Mouse (Mus musculus): ENCODE results near the gene Tinag. TPM values are rescaled to one million over a fixed set of nuclear protein-coding genes. Genes with fewer than 3 reads are reported as not detected.

Tinag gene
- polyA plus RNA-seq, 1 experiment from 2014 or later: 33.5 TPM

GRCm38 (mm10) chr9:77049669-77050068, 4.1 kb upstream of the Tinag start:
- Histone ChIP-seq H3K27me3 (ENCODE audit: insufficient read depth, low read length) (no peaks in the 10 kb centered on the region), H3K27ac (no peak overlapping the region), H3K4me1 (replicated peaks; ENCODE audit: insufficient read depth, low read length) (no peaks in the 10 kb centered on the region), H3K36me3 (ENCODE audit: insufficient read depth, low read length) (no peaks in the 10 kb centered on the region), H3K4me3 (replicated peaks; ENCODE audit: low read depth, low read length) (no peak overlapping the region), H3K9ac (ENCODE audit: low read depth, low read length) (no peak overlapping the region), H3K9me3 (replicated peaks; ENCODE audit: low read length) (no peaks in the 10 kb centered on the region), H3K4me2 (ENCODE audit: low read length) (no peak overlapping the region)
- 82% methylated on average over 2 of the region's 2 CpGs for whole genome bisulfite sequencing
- DNase-seq (ENCODE audit: low spot score): no peak
- ATAC-seq (replicated peaks; ENCODE audit: low FRiP score, low read depth): no peak
- TF ChIP-seq CTCF (IDR thresholded peaks at IDR 0.05; ENCODE audit: low read depth): no peak

- no peaks in the 10 kb centered on the region for H3K9me3 ChIP-seq (replicated peaks; ENCODE audit: low read length)
- no peak for TF ChIP-seq CTCF (IDR thresholded peaks at IDR 0.05; ENCODE audit: low read depth)
- ATAC-seq (replicated peaks; ENCODE audit: low FRiP score, low read depth): peak; percentile 87
- peak overlapping the region; percentile 86 for H3K27ac ChIP-seq
- 45% methylated on average over 5 of the region's 5 CpGs for WGBS
- peak; percentile 59 for DNase-seq (ENCODE audit: low spot score)
- no peak overlapping the region for H3K4me3 ChIP-seq (replicated peaks; ENCODE audit: low read depth, low read length)
- no peaks in the 10 kb centered on the region for H3K27me3 ChIP-seq (ENCODE audit: insufficient read depth, low read length)
- no peak overlapping the region for H3K9ac ChIP-seq (ENCODE audit: low read depth, low read length)
- no peaks in the 10 kb centered on the region for H3K4me1 ChIP-seq (replicated peaks; ENCODE audit: insufficient read depth, low read length)
- H3K36me3 ChIP-seq (ENCODE audit: insufficient read depth, low read length): no peaks in the 10 kb centered on the region
- 0 out of 2 replicates have a peak overlapping the region, but pooled peaks have one; percentile 9 for H3K4me2 ChIP-seq (ENCODE audit: low read length)
Observed at GRCm38 (mm10) chr9:77046067-77046715, 597 bp upstream of the Tinag start.

GRCm38 (mm10) chr9:77035361-77035760, 10.2 kb downstream of the Tinag start:
- H3K9ac ChIP-seq (ENCODE audit: low read depth, low read length): no peak overlapping the region
- no peak overlapping the region for H3K4me2 ChIP-seq (ENCODE audit: low read length)
- H3K36me3 ChIP-seq (ENCODE audit: insufficient read depth, low read length): no peaks in the 10 kb centered on the region
- H3K27ac ChIP-seq: no peak overlapping the region
- no peaks in the 10 kb centered on the region for H3K9me3 ChIP-seq (replicated peaks; ENCODE audit: low read length)
- TF ChIP-seq CTCF (IDR thresholded peaks at IDR 0.05; ENCODE audit: low read depth): no peak
- no peak for DNase-seq (ENCODE audit: low spot score)
- H3K4me3 ChIP-seq (replicated peaks; ENCODE audit: low read depth, low read length): no peak overlapping the region
- no peak for ATAC-seq (replicated peaks; ENCODE audit: low FRiP score, low read depth)
- WGBS: 76% methylated on average over 2 of the region's 2 CpGs
- H3K4me1 ChIP-seq (replicated peaks; ENCODE audit: insufficient read depth, low read length): no peaks in the 10 kb centered on the region
- H3K27me3 ChIP-seq (ENCODE audit: insufficient read depth, low read length): no peaks in the 10 kb centered on the region

- peak; percentile 27 for DNase-seq (ENCODE audit: low spot score)
- 45% methylated on average over 9 of the region's 9 CpGs for WGBS
- no peak for TF ChIP-seq CTCF (IDR thresholded peaks at IDR 0.05; ENCODE audit: low read depth)
Observed at GRCm38 (mm10) chr9:77032430-77033154, 13.0 kb downstream of the Tinag start.

GRCm38 (mm10) chr9:77025271-77025670, 20.3 kb downstream of the Tinag start:
- no peak for DNase-seq (ENCODE audit: low spot score)
- no peak for ATAC-seq (replicated peaks; ENCODE audit: low FRiP score, low read depth)
- Histone ChIP-seq H3K4me1 (replicated peaks; ENCODE audit: insufficient read depth, low read length) (no peaks in the 10 kb centered on the region), H3K36me3 (ENCODE audit: insufficient read depth, low read length) (no peaks in the 10 kb centered on the region), H3K4me3 (replicated peaks; ENCODE audit: low read depth, low read length) (no peak overlapping the region), H3K27ac (no peak overlapping the region), H3K9ac (ENCODE audit: low read depth, low read length) (no peak overlapping the region), H3K4me2 (ENCODE audit: low read length) (no peak overlapping the region), H3K9me3 (replicated peaks; ENCODE audit: low read length) (no peaks in the 10 kb centered on the region), H3K27me3 (ENCODE audit: insufficient read depth, low read length) (no peaks in the 10 kb centered on the region)
- TF ChIP-seq CTCF (IDR thresholded peaks at IDR 0.05; ENCODE audit: low read depth): no peak
- WGBS: 55% methylated on average over 2 of the region's 2 CpGs

More at GRCm38 (mm10) chr9:77032430-77033154, 13.0 kb downstream of the Tinag start:
- H3K27me3 ChIP-seq (ENCODE audit: insufficient read depth, low read length): no peaks in the 10 kb centered on the region
- no peak overlapping the region for H3K4me2 ChIP-seq (ENCODE audit: low read length)
- no peaks in the 10 kb centered on the region for H3K4me1 ChIP-seq (replicated peaks; ENCODE audit: insufficient read depth, low read length)
- H3K4me3 ChIP-seq (replicated peaks; ENCODE audit: low read depth, low read length): no peak overlapping the region
- no peak overlapping the region for H3K27ac ChIP-seq
- H3K9me3 ChIP-seq (replicated peaks; ENCODE audit: low read length): no peaks in the 10 kb centered on the region
- H3K36me3 ChIP-seq (ENCODE audit: insufficient read depth, low read length): no peaks in the 10 kb centered on the region
- H3K9ac ChIP-seq (ENCODE audit: low read depth, low read length): no peak overlapping the region
- ATAC-seq (replicated peaks; ENCODE audit: low FRiP score, low read depth): no peak

- no peak for ATAC-seq (replicated peaks; ENCODE audit: low FRiP score, low read depth)
- TF ChIP-seq CTCF (IDR thresholded peaks at IDR 0.05; ENCODE audit: low read depth): no peak
- WGBS: 71% methylated on average over 4 of the region's 4 CpGs
Observed at GRCm38 (mm10) chr9:77018935-77019334, 26.7 kb downstream of the Tinag start.

More at GRCm38 (mm10) chr9:77018935-77019334, 26.7 kb downstream of the Tinag start:
- Histone ChIP-seq H3K4me2 (ENCODE audit: low read length) (no peak overlapping the region), H3K27ac (no peak overlapping the region), H3K9ac (ENCODE audit: low read depth, low read length) (no peak overlapping the region), H3K36me3 (ENCODE audit: insufficient read depth, low read length) (no peaks in the 10 kb centered on the region), H3K4me3 (replicated peaks; ENCODE audit: low read depth, low read length) (no peak overlapping the region), H3K9me3 (replicated peaks; ENCODE audit: low read length) (no peaks in the 10 kb centered on the region), H3K4me1 (replicated peaks; ENCODE audit: insufficient read depth, low read length) (no peaks in the 10 kb centered on the region), H3K27me3 (ENCODE audit: insufficient read depth, low read length) (no peaks in the 10 kb centered on the region)
- no peak for DNase-seq (ENCODE audit: low spot score)
